Mouse (Mus musculus): ENCODE measurements around the gene Ptges3.

The Ptges3 gene

GRCm38 (mm10) chr10:128092506-128093495 is 34.0 kb downstream of the Ptges3 start:
- in situ Hi-C loops (cut with MboI, MseI), result loop anchor here in 1 of 2 experiments (5.0 kb wide), 1 partner anchor 94 kb away; no protein-coding TSS in a partner anchor

DNA sequence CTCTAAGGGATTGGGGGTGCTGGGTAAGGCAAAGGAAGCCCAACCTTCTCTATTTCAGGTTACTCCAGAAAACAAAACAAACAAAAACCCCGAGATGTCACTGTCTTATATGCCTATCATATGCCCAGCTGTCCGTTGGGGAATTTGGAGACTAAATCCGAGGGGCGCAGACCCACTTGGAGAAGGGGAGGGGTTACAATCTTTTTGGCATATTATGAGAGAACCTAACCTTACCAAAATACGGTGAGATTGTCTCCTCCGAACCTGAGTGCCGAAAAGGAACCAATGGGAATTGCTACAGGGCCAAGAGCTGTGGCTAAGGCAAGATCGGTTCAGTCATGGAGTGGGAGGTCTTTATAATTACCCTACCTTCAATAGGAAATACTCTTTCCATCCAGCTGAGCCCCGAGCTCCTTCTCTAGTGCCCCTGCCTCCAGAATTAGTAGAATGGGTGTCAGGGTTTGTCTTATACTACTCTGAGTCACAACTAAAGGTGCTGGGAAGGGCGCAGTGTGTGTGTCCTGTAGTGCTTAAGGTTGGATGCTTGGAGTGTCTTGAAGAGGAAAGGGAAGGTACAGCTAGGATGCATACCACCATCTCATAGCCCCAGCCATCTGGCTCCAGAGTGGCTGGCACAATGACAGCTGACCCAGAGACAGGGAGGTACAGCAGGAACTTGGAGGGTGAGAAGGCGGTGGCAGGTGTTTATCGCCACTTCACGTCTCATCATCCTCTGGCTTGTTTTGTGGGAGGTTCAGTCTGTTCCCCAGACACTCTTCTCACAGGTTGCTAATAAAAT is 34.9 kb downstream of the Ptges3 start:
- in situ Hi-C loops (cut with MboI, MseI), result loop anchor here in 1 of 2 experiments (5.0 kb wide), 1 partner anchor 94 kb away; no protein-coding TSS in a partner anchor

DNA sequence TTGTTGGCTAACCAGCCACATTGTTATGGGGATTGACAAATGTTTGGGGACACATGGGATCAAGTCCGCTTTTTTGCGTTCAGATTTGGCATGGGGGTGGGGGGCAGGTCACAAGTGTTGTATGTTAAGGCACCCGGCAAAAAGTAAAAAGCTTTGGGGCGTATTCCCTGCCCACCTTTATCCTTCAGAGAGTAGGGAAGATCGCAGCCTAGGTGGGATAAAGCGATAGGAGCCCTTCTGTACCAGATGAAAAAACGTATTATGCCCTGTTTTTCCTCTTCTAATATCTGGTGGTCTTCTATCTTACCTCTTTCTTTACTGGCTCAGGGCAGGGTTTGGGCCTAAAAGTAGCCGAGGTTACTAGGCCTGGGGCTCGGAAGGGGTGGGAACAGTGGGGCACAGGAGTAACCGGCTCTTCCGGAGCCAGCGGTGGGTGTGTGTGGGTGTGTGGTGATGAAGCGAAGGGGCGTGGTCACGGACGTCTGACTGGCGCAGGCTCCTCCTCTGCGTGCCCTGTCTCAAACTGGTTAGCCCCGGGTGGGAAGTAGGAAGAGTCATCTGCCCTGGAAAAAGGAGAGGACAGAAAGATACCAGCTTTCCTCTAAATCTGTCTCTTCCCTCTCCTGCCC is 35.7 kb downstream of the Ptges3 start:
- in situ Hi-C loops (cut with MboI, MseI), result loop anchor here in 1 of 2 experiments (5.0 kb wide), 1 partner anchor 93 kb away; no protein-coding TSS in a partner anchor

GRCm38 (mm10) chr10:128095003-128095636 is 36.4 kb downstream of the Ptges3 start:
- in situ Hi-C loops (cut with MboI, MseI), result loop anchor here in 1 of 2 experiments (5.0 kb wide), 1 partner anchor 92 kb away; no protein-coding TSS in a partner anchor

DNA sequence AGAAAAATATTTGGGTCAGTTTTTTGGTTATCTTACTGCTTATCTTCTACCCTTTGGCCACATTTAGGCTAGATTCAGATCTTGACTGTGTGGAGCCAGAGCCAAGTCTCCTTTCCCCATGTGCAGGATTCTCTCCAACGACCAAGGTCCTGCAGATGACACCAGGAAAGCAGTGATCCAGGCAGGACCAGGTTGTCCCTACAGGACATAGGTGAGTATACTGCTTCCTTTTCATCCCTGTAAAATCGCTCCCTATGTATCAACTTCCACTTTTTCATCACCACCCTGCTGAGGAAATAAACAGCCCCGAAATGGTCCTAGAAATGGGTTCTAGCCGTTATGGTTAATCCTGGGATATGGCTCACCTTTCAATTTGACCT is 37.5 kb downstream of the Ptges3 start:
- in situ Hi-C loops (cut with MboI, MseI), result loop anchor here in 1 of 2 experiments (5.0 kb wide), 1 partner anchor 91 kb away; no protein-coding TSS in a partner anchor

DNA sequence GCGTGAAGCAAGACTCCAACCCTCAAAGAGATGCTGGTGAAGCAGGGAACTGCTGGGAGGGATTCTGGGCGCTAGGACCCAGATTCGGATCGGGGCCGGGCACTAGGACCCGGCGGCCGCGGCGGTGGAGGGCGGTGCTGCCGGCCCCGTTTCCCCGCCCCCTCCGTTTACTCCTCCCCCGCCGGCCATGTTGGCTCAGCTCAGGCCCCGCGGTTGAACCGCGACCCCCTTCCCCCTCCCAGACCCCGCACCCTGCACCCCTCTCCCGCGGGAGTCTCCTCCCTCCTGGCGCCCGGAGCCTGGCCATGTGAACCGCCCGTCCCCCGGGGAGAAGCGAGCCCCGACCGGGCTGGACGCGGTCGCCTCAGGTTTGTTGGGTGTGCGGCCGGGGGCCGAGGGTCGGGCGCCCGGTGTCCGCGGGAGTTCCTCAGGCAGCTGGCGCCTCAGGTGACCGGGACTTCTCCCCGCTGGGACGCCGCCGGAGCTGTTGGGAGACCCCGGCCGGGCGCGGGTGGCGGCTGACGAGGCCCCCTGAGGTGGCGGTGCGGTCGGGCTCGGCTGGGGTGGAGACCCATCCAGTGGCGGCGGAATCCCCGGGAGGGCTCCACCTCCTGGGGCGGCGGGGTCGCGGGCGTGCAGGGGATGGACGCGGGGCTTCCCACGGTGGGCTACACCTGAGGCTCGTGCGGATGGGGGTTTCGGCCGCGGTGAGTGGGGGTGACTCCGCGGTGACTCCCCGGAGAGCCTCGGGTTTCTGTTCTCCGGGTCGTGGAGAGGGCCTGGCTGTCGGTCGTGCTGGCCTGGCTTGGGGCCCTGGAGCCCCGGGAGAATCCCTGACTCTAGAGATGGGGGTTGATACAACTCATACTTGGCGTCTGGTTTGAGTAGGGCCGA is 38.2 kb downstream of the Ptges3 start:
- in situ Hi-C loops (cut with MboI, MseI), result loop anchor here in 1 of 2 experiments (5.0 kb wide), 1 partner anchor 90 kb away; no protein-coding TSS in a partner anchor

DNA sequence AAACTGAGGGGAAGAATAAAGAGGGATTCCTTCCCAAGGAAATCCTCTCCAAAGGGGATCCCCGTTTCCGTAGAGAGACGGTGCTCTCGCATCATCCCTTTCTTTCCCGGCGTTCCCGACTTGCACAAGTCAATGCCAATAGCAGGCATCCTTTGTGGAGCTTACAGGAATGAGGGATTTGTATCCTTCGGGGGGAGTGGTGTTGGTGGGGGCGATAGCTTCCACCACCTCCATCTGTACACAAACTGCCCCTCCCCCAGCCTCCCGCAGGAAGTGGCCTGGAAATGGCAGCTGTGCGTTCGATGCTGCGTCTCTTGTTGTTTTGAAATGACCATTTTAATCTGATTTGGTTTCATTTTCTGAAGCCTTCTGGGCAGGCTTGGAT is 38.8 kb downstream of the Ptges3 start:
- in situ Hi-C loops (cut with MboI, MseI), result loop anchor here in 1 of 2 experiments (5.0 kb wide), 1 partner anchor 90 kb away; no protein-coding TSS in a partner anchor

GRCm38 (mm10) chr10:128110103-128110761 is 51.5 kb downstream of the Ptges3 start:
- in situ Hi-C loops (cut with MboI, MseI), result no loop called here

DNA sequence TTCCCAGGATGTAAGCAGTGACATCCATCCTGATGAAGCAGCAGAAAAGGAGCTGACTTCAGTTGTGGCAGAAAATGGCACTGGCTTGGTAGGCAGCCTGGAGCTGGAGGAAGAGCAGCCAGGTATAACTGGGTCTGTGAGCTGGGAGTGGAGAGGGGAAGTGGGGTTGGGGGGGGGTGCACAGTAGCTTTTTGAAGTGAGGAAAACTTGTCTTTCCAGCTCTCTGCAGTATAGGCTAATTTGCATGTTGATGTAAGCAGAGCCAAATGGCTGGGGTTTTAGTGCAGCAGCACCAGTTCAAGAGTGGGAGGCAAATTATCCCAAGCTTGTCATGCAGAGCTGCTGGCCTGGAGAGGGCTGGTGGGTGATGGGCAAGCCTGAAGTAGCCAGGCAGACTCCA is 52.5 kb downstream of the Ptges3 start:
- in situ Hi-C loops (cut with MboI, MseI), result no loop called here

GRCm38 (mm10) chr10:128123833-128124232 is 65.1 kb downstream of the Ptges3 start:
- in situ Hi-C loops (cut with MboI, MseI), result no loop called here

GRCm38 (mm10) chr10:128124831-128125230 is 66.1 kb downstream of the Ptges3 start:
- in situ Hi-C loops (cut with MboI, MseI), result no loop called here

DNA sequence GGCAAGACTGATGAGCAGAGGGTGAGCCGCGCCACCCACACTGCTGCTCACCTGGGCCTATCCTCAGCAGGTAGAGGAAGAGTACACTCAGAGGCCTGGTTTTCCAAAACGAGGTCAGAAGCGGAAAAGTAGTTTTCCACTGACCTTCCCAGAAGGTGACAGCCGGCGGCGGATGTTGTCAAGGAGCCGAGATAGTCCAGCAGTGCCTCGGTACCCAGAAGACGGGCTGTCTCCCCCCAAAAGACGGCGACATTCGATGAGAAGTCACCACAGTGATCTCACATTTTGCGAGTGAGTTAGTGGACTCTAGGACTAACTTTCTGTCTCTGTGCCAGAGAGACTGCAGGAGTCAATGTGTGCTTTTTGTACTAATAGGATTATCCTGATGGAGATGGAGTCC is 67.2 kb downstream of the Ptges3 start:
- in situ Hi-C loops (cut with MboI, MseI), result no loop called here
